Comparison of ENCODE assay signal across 8 mouse cellular contexts in the genomic region with DNA sequence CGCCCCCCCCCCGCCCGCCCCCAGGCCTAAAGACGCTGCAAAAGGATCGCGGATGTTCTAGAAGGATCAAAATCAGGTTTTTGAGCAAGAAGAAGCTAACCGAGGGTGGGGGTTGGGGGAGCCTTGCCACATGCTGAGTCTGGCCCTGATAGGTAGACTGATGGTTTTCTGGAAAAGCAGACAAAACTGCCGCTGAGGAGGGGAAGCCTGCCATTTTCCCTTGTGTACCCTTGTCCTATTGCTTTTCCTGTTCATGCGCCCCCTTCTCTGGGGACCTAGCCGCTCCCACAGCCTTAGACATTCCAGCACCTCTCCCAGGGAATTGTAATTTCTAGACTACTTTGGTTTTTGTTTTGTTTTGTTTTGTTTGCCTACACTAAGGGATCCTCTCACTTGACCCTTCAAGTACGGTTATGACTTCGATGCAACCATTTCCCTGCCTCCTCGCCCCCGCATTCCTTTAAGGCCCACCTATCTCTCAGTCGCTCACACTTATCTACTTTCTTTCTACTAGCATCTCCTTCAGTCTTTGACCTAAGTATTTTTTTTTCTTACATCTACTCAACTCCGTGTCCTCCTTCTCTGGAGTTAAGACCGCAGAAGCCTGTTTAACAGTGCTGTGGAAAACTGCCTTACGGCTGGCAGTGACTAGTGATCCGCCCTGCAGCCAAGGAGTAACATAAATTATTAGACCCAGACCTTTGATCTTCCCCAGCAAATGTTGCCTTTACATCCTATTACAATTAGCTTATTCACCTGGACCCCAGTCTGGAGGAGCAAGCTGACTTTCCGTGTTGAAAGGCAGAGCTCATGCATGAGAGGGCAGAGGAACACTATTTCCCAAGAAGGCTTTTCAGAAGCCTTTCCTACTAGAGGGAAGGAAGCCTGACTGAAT. TPM values are rescaled to one million over a fixed set of nuclear protein-coding genes. Genes with fewer than 3 reads are reported as not detected.
DNase-seq lines count a peak whose midpoint lies in the region; ATAC-seq lines count a peak whose summit lies in the region.

No protein-coding gene starts in this region.

- DNase-seq in ES-CJ7 (ENCODE audit: low read depth, low spot score): peak; percentile 4
- DNase-seq in forebrain, embryonic 11.5 days (ENCODE audit: low spot score): no peak
- DNase-seq in midbrain, embryonic 10.5 days (ENCODE audit: low spot score): peak; percentile 19
- no peak for DNase-seq in layer of hippocampus, adult 18-20 months (ENCODE audit: low spot score in 2 of 2)
- no peak for DNase-seq in urinary bladder, postnatal 10 days (ENCODE audit: low spot score)

- peak overlapping the region; percentile 65 for H3K4me3 ChIP-seq in erythroblast, embryonic 14.5 days (replicated peaks)
- H3K4me3 ChIP-seq in forebrain, embryonic 11.5 days (ENCODE audit: low read depth, low read length): peak overlapping the region; percentile 53
- H3K4me3 ChIP-seq in intestine, embryonic 16.5 days (ENCODE audit: low read length): peak overlapping the region; percentile 88
- H3K4me3 ChIP-seq in midbrain, embryonic 10.5 days: peak overlapping the region; percentile 70

- H3K9ac ChIP-seq in forebrain, embryonic 11.5 days (ENCODE audit: low read length): peak overlapping the region; percentile 57
- H3K9ac ChIP-seq in intestine, embryonic 16.5 days (ENCODE audit: low read depth, low read length): peak overlapping the region; percentile 85

- peak overlapping the region; percentile 93 for H3K4me2 ChIP-seq in forebrain, embryonic 11.5 days (ENCODE audit: low read depth, low read length, severe bottlenecking)
- peak overlapping the region; percentile 89 for H3K4me2 ChIP-seq in intestine, embryonic 16.5 days (ENCODE audit: low read depth, low read length)

- no peaks in the 10 kb centered on the region for H3K36me3 ChIP-seq in erythroblast, embryonic 14.5 days (ENCODE audit: control insufficient read depth)
- no peaks in the 10 kb centered on the region for H3K36me3 ChIP-seq in forebrain, embryonic 11.5 days (ENCODE audit: control insufficient read depth, insufficient read depth, low read length)
- H3K36me3 ChIP-seq in intestine, embryonic 16.5 days (ENCODE audit: control insufficient read depth, insufficient read depth, low read length): no peaks in the 10 kb centered on the region
- no peaks in the 10 kb centered on the region for H3K36me3 ChIP-seq in midbrain, embryonic 10.5 days

- H3K27ac ChIP-seq in forebrain, embryonic 11.5 days (ENCODE audit: low read depth, low read length): no peak overlapping the region; the same call in 1 of the 2 replicates
- peak overlapping the region; percentile 90 for H3K27ac ChIP-seq in intestine, embryonic 16.5 days (ENCODE audit: low read length)
- H3K27ac ChIP-seq in midbrain, embryonic 10.5 days (replicated peaks): peak overlapping the region; percentile 81

- H3K4me1 ChIP-seq in erythroblast, embryonic 14.5 days (ENCODE audit: control insufficient read depth): peaks cover 17% of the 10 kb centered on the region
- peaks cover 6% of the 10 kb centered on the region; the same call in 1 of the 2 replicates for H3K4me1 ChIP-seq in forebrain, embryonic 11.5 days (replicated peaks; ENCODE audit: control insufficient read depth, insufficient read depth, low read length)
- H3K4me1 ChIP-seq in intestine, embryonic 16.5 days (ENCODE audit: control insufficient read depth, insufficient read depth, low read length): peaks cover 21% of the 10 kb centered on the region
- peaks cover 46% of the 10 kb centered on the region for H3K4me1 ChIP-seq in midbrain, embryonic 10.5 days

- peaks cover 12% of the 10 kb centered on the region for H3K27me3 ChIP-seq in erythroblast, embryonic 14.5 days (ENCODE audit: control insufficient read depth)
- no peaks in the 10 kb centered on the region for H3K27me3 ChIP-seq in forebrain, embryonic 11.5 days (ENCODE audit: control insufficient read depth, insufficient read depth, low read length)
- H3K27me3 ChIP-seq in intestine, embryonic 16.5 days (replicated peaks; ENCODE audit: control insufficient read depth, insufficient read depth, low read length): no peaks in the 10 kb centered on the region
- peaks cover 27% of the 10 kb centered on the region for H3K27me3 ChIP-seq in midbrain, embryonic 10.5 days (ENCODE audit: low read depth, poor library complexity, severe bottlenecking)

- WGBS in forebrain, embryonic 11.5 days: 38% methylated on average over 20 of the region's 20 CpGs
- 26% methylated on average over 20 of the region's 20 CpGs for WGBS in intestine, embryonic 16.5 days
- 41% methylated on average over 20 of the region's 20 CpGs for WGBS in midbrain, embryonic 10.5 days

- no peaks in the 10 kb centered on the region for H3K9me3 ChIP-seq in erythroblast, embryonic 14.5 days (ENCODE audit: control insufficient read depth, low read length)
- H3K9me3 ChIP-seq in forebrain, embryonic 11.5 days (ENCODE audit: control insufficient read depth, low read length): no peaks in the 10 kb centered on the region
- H3K9me3 ChIP-seq in intestine, embryonic 16.5 days (ENCODE audit: control insufficient read depth, low read length): no peaks in the 10 kb centered on the region
- no peaks in the 10 kb centered on the region for H3K9me3 ChIP-seq in midbrain, embryonic 10.5 days (replicated peaks)

- ATAC-seq in erythroblast, adult 5-6 weeks (replicated peaks; ENCODE audit: low FRiP score, poor library complexity, severe bottlenecking): no peak
- ATAC-seq in forebrain, embryonic 11.5 days (replicated peaks; ENCODE audit: low FRiP score): no peak
- 0 out of 2 replicates have a peak, but pooled peaks have one; percentile 0 for ATAC-seq in intestine, embryonic 16.5 days

RNA-seq across cellular contexts. Expression of gene 1810062G17Rik, which starts 0.8 kb away (rescaled TPM):
- not detected in 2 replicates for polyA plus RNA-seq in erythroblast, embryonic 14.5 days (2012)
- not detected in 2 replicates for total RNA-seq in erythroblast, adult 5-6 weeks (2015; ENCODE audit: low replicate concordance)
- not detected in 2 replicates for total RNA-seq in erythroblast, adult 5-6 weeks (2017; ENCODE audit: low replicate concordance)
- 0.43 and 0.92 TPM in 2 replicates for polyA plus RNA-seq in forebrain, embryonic 11.5 days (2014; fragmentation: Nextera tagmentation; extraction: Ambion mirVana)
- 1.6 and 2.3 TPM in 2 replicates for polyA plus RNA-seq in intestine, embryonic 16.5 days (2015; fragmentation: Nextera tagmentation; extraction: Ambion mirVana)
- 0.25 and 0.73 TPM in 2 replicates for polyA plus RNA-seq in midbrain, embryonic 10.5 days (2016; fragmentation: Nextera tagmentation; extraction: Ambion mirVana)
- total RNA-seq in layer of hippocampus, adult 18-20 months (2021): not detected

RNA-seq across cellular contexts. Expression of gene Anxa5, which starts 0.8 kb away (rescaled TPM):
- 0.43 and 0.68 TPM in 2 replicates for polyA plus RNA-seq in erythroblast, embryonic 14.5 days (2012)
- total RNA-seq in erythroblast, adult 5-6 weeks (2015; ENCODE audit: low replicate concordance): 64.0 and 65.2 TPM in 2 replicates
- 34.4 and 48.9 TPM in 2 replicates for total RNA-seq in erythroblast, adult 5-6 weeks (2017; ENCODE audit: low replicate concordance)
- 85.6 and 111 TPM in 2 replicates for polyA plus RNA-seq in forebrain, embryonic 11.5 days (2014; fragmentation: Nextera tagmentation; extraction: Ambion mirVana)
- polyA plus RNA-seq in intestine, embryonic 16.5 days (2015; fragmentation: Nextera tagmentation; extraction: Ambion mirVana): 283 and 291 TPM in 2 replicates
- polyA plus RNA-seq in midbrain, embryonic 10.5 days (2016; fragmentation: Nextera tagmentation; extraction: Ambion mirVana): 106 and 116 TPM in 2 replicates
- 10 to 100 TPM; 67.0 to 67.5 TPM for total RNA-seq in layer of hippocampus, adult 18-20 months (2021)

RNA-seq across cellular contexts. Expression of gene Gm11549, which starts 45.1 kb away (rescaled TPM):
- not detected in 2 replicates for polyA plus RNA-seq in erythroblast, embryonic 14.5 days (2012)
- not detected in 2 replicates for total RNA-seq in erythroblast, adult 5-6 weeks (2015; ENCODE audit: low replicate concordance)
- total RNA-seq in erythroblast, adult 5-6 weeks (2017; ENCODE audit: low replicate concordance): not detected in 2 replicates
- 0.64 and 0.99 TPM in 2 replicates for polyA plus RNA-seq in forebrain, embryonic 11.5 days (2014; fragmentation: Nextera tagmentation; extraction: Ambion mirVana)
- polyA plus RNA-seq in intestine, embryonic 16.5 days (2015; fragmentation: Nextera tagmentation; extraction: Ambion mirVana): 0.54 TPM in 2 replicates
- 0.67 and 1.2 TPM in 2 replicates for polyA plus RNA-seq in midbrain, embryonic 10.5 days (2016; fragmentation: Nextera tagmentation; extraction: Ambion mirVana)
- total RNA-seq in layer of hippocampus, adult 18-20 months (2021): 1 to 10 TPM; 2.7 to 3.3 TPM

Comparison
In these comparisons a context has a peak if more than half of its experiments do, and no peak if none do; other contexts are left out.
1. DNase-seq: peak in ES-CJ7 (single experiment) and midbrain, embryonic 10.5 days (single experiment); none in forebrain, embryonic 11.5 days (single experiment), layer of hippocampus, adult 18-20 months (0 of 2) and urinary bladder, postnatal 10 days (single experiment).
2. RNA of gene Anxa5, which starts 0.8 kb away (polyA plus RNA-seq): 283 to 291 TPM in intestine, embryonic 16.5 days, 106 to 116 TPM in midbrain, embryonic 10.5 days and 85.6 to 111 TPM in forebrain, embryonic 11.5 days; 0.43 to 0.68 TPM in erythroblast, embryonic 14.5 days; every median in the first group is over 10 times any median in the second.
3. Peak in every context shown above with its lines, with median percentiles within 50 percentile points of each other: H3K4me3 ChIP-seq.